Mouse (Mus musculus) intestine, embryonic 15.5 days (tissue): ENCODE measurements around the gene Trat1. TPM values are rescaled to one million over a fixed set of nuclear protein-coding genes. Genes with fewer than 3 reads are reported as not detected.

Experiments used
- ATAC-seq: fragments of 200-750 bp; cut with Nextera tagmentation; 2 replicates; pipeline ENCODE4 v1.8.0; 2017; ENCODE audit warnings: moderate TSS enrichment, moderate library complexity
- H3K27ac ChIP-seq: fragments of 300-500 bp; sonication (generic); 2 replicates; pipeline ENCODE4 v1.5.1; 2015; ENCODE audit warnings: mild to moderate bottlenecking, inconsistent platforms
- H3K27me3 ChIP-seq: fragments of 300-500 bp; sonication (generic); replicated peaks from 2 replicates; pipeline ENCODE4 v1.6.1; 2015; ENCODE audit warnings: inconsistent platforms
- H3K36me3 ChIP-seq: fragments of 300-500 bp; sonication (generic); 2 replicates; pipeline ENCODE4 v1.6.1; 2015; ENCODE audit warnings: inconsistent platforms
- H3K4me1 ChIP-seq: fragments of 300-500 bp; sonication (generic); replicated peaks from 2 replicates; pipeline ENCODE4 v1.6.1; 2015; ENCODE audit warnings: inconsistent platforms
- H3K4me2 ChIP-seq: fragments of 300-500 bp; sonication (generic); replicated peaks from 2 replicates; pipeline ENCODE4 v1.6.1; 2015; ENCODE audit warnings: mild to moderate bottlenecking, inconsistent platforms
- H3K4me3 ChIP-seq: fragments of 300-500 bp; sonication (generic); replicated peaks from 2 replicates; pipeline ENCODE4 v1.5.1; 2015; ENCODE audit warnings: inconsistent platforms
- H3K9ac ChIP-seq: fragments of 300-500 bp; sonication (generic); 2 replicates; pipeline ENCODE4 v1.6.1; 2015; ENCODE audit warnings: inconsistent platforms
- H3K9me3 ChIP-seq: fragments of 300-500 bp; sonication (generic); 2 replicates; pipeline ENCODE4 v1.6.1; 2016; ENCODE audit warnings: inconsistent platforms
- WGBS: fragments of 180-500 bp; shearing (Covaris S2); methylation state at CpG from one replicate; pipeline ENCODE4 v1.1.7; 2015; 5-methylcytosine and 5-hydroxymethylcytosine counted together
- polyA plus RNA-seq: library from polyadenylated mRNA; unstranded; fragments of >200 nt; fragmentation: Nextera tagmentation; extraction: Ambion mirVana; gene quantifications from 2 replicates; pipeline ENCODE4 v1.2.1, GENCODE M21; 2015

The Trat1 gene
- polyA plus RNA-seq, 1 experiment from 2014 or later = 0.08 TPM

GRCm38 (mm10) chr16:48769183-48769582 is 2.6 kb downstream of the Trat1 start:
- ATAC-seq = no peak
- 94% methylated on average over 3 of the region's 3 CpGs for WGBS
- no peaks in the 10 kb centered on the region for H3K9me3 ChIP-seq
- no peaks in the 10 kb centered on the region for H3K36me3 ChIP-seq
- no peak overlapping the region for H3K4me3 ChIP-seq
- no peak overlapping the region for H3K27ac ChIP-seq
- H3K4me1 ChIP-seq = no peaks in the 10 kb centered on the region
- H3K27me3 ChIP-seq = no peaks in the 10 kb centered on the region
- H3K4me2 ChIP-seq = no peak overlapping the region
- no peak overlapping the region for H3K9ac ChIP-seq

- Histone ChIP-seq H3K27me3 (no peaks in the 10 kb centered on the region), H3K9ac (no peak overlapping the region), H3K4me1 (no peaks in the 10 kb centered on the region), H3K4me3 (no peak overlapping the region), H3K9me3 (no peaks in the 10 kb centered on the region), H3K36me3 (no peaks in the 10 kb centered on the region), H3K27ac (no peak overlapping the region), H3K4me2 (no peak overlapping the region)
- WGBS = 81% methylated on average over 17 of the region's 17 CpGs
- no peak for ATAC-seq
Measured at GRCm38 (mm10) chr16:48760643-48761481, 11.0 kb downstream of the Trat1 start.

- H3K9me3 ChIP-seq = no peaks in the 10 kb centered on the region
- no peaks in the 10 kb centered on the region for H3K27me3 ChIP-seq
- no peak for ATAC-seq
- no peaks in the 10 kb centered on the region for H3K4me1 ChIP-seq
- H3K27ac ChIP-seq = no peak overlapping the region
- no peak overlapping the region; the same call in 1 of the 2 replicates for H3K4me3 ChIP-seq
- WGBS = 16% methylated on average over 26 of the region's 26 CpGs
- H3K36me3 ChIP-seq = no peaks in the 10 kb centered on the region
- peak overlapping the region; percentile 45 for H3K4me2 ChIP-seq
- H3K9ac ChIP-seq = no peak overlapping the region
Measured at GRCm38 (mm10) chr16:48750145-48750827, 21.5 kb downstream of the Trat1 start.

GRCm38 (mm10) chr16:48745418-48745817 is 26.4 kb downstream of the Trat1 start:
- no peaks in the 10 kb centered on the region for H3K4me1 ChIP-seq
- no peaks in the 10 kb centered on the region for H3K9me3 ChIP-seq
- H3K27me3 ChIP-seq = no peaks in the 10 kb centered on the region
- no peaks in the 10 kb centered on the region for H3K36me3 ChIP-seq
- no peak for ATAC-seq
- no peak overlapping the region for H3K27ac ChIP-seq
- no peak overlapping the region for H3K9ac ChIP-seq
- no peak overlapping the region for H3K4me3 ChIP-seq
- no peak overlapping the region for H3K4me2 ChIP-seq
- WGBS = 69% methylated on average over 2 of the region's 2 CpGs

- Histone ChIP-seq H3K36me3 (no peaks in the 10 kb centered on the region), H3K4me3 (no peak overlapping the region), H3K4me2 (no peak overlapping the region), H3K27ac (no peak overlapping the region), H3K27me3 (no peaks in the 10 kb centered on the region), H3K4me1 (no peaks in the 10 kb centered on the region), H3K9me3 (no peaks in the 10 kb centered on the region), H3K9ac (no peak overlapping the region)
- ATAC-seq = no peak
- 83% methylated on average over 2 of the region's 2 CpGs for WGBS
Measured at GRCm38 (mm10) chr16:48745011-48745410, 26.8 kb downstream of the Trat1 start.

GRCm38 (mm10) chr16:48741549-48741948 is 30.3 kb downstream of the Trat1 start:
- 42% methylated on average over 3 of the region's 3 CpGs for WGBS
- no peak for ATAC-seq
- no peak overlapping the region for H3K4me3 ChIP-seq
- H3K27ac ChIP-seq = no peak overlapping the region
- no peaks in the 10 kb centered on the region for H3K4me1 ChIP-seq
- no peaks in the 10 kb centered on the region for H3K9me3 ChIP-seq
- no peak overlapping the region for H3K4me2 ChIP-seq
- H3K27me3 ChIP-seq = no peaks in the 10 kb centered on the region
- no peaks in the 10 kb centered on the region for H3K36me3 ChIP-seq
- no peak overlapping the region for H3K9ac ChIP-seq

DNA sequence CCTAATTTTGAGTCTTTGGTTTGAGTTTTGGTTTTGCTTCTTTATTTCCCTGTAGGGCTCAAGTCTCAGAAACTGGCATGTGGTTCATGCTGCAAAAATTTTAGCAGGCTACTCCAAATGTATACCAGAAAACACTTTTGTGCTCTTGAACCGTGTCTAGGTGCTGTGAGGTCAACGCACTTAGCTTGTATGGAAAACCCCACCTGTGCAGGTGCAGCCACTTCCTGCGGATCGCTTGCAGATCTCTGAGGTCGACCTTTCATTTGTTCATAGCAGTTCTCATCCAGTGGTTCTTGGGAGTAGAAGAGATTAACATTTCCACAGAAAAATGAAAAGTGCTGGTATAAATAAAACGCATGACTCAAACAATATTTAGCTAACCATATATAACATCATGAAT is 31.8 kb downstream of the Trat1 start:
- Histone ChIP-seq H3K9ac (no peak overlapping the region), H3K4me3 (no peak overlapping the region), H3K36me3 (no peaks in the 10 kb centered on the region), H3K4me1 (no peaks in the 10 kb centered on the region), H3K27me3 (no peaks in the 10 kb centered on the region), H3K9me3 (no peaks in the 10 kb centered on the region), H3K4me2 (no peak overlapping the region), H3K27ac (no peak overlapping the region)
- 85% methylated on average over 6 of the region's 6 CpGs for WGBS
- ATAC-seq = no peak

GRCm38 (mm10) chr16:48738429-48738828 is 33.4 kb downstream of the Trat1 start:
- H3K27me3 ChIP-seq = no peaks in the 10 kb centered on the region
- WGBS = 90% methylated on average over 2 of the region's 2 CpGs

GRCm38 (mm10) chr16:48736890-48737289 is 34.9 kb downstream of the Trat1 start:
- H3K4me1 ChIP-seq = no peaks in the 10 kb centered on the region
- no peak overlapping the region for H3K4me2 ChIP-seq
- H3K4me3 ChIP-seq = no peak overlapping the region
- WGBS = 83% methylated on average over 3 of the region's 3 CpGs
- no peak for ATAC-seq
- no peaks in the 10 kb centered on the region for H3K9me3 ChIP-seq
- no peak overlapping the region for H3K9ac ChIP-seq
- H3K27ac ChIP-seq = no peak overlapping the region
- no peaks in the 10 kb centered on the region for H3K36me3 ChIP-seq
- H3K27me3 ChIP-seq = no peaks in the 10 kb centered on the region

More at GRCm38 (mm10) chr16:48738429-48738828, 33.4 kb downstream of the Trat1 start:
- H3K4me1 ChIP-seq = no peaks in the 10 kb centered on the region
- H3K9ac ChIP-seq = no peak overlapping the region
- no peak overlapping the region for H3K4me3 ChIP-seq
- H3K27ac ChIP-seq = no peak overlapping the region
- ATAC-seq = no peak
- H3K9me3 ChIP-seq = no peaks in the 10 kb centered on the region
- H3K4me2 ChIP-seq = no peak overlapping the region
- no peaks in the 10 kb centered on the region for H3K36me3 ChIP-seq

DNA sequence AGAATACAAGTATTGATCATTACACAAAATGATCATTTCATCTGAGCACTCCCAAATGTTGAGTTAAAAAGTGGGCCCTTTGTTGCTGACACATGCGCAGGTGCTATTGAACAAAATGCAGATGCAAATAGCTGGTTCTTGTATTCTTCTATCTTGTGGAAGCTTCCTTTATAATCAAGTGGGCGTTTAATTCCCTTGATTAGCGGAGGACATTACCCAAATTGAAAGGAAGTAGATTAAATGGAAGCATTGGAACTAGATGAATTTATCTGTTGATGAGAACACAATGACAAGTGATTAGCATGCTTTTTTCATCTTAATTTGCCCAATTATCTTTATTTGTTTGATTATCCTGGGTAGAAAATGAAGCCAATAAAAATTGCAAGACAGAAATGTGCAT is 51.6 kb downstream of the Trat1 start:
- no peak overlapping the region for H3K9ac ChIP-seq
- no peak for ATAC-seq
- 95% methylated on average over 3 of the region's 3 CpGs for WGBS

GRCm38 (mm10) chr16:48719679-48720078 is 52.1 kb downstream of the Trat1 start:
- Histone ChIP-seq H3K4me1 (no peaks in the 10 kb centered on the region), H3K27ac (no peak overlapping the region), H3K27me3 (no peaks in the 10 kb centered on the region), H3K9me3 (no peaks in the 10 kb centered on the region), H3K9ac (no peak overlapping the region), H3K4me2 (no peak overlapping the region), H3K4me3 (no peak overlapping the region), H3K36me3 (no peaks in the 10 kb centered on the region)
- 65% methylated on average over 3 of the region's 3 CpGs for WGBS
- ATAC-seq = no peak

More for the DNA sequence above, 51.6 kb downstream of the Trat1 start:
- Histone ChIP-seq H3K4me2 (no peak overlapping the region), H3K9me3 (no peaks in the 10 kb centered on the region), H3K4me1 (no peaks in the 10 kb centered on the region), H3K27me3 (no peaks in the 10 kb centered on the region), H3K4me3 (no peak overlapping the region), H3K27ac (no peak overlapping the region), H3K36me3 (no peaks in the 10 kb centered on the region)

GRCm38 (mm10) chr16:48716343-48716742 is 55.5 kb downstream of the Trat1 start:
- H3K4me1 ChIP-seq = no peaks in the 10 kb centered on the region
- no peak overlapping the region for H3K4me2 ChIP-seq
- H3K9ac ChIP-seq = no peak overlapping the region
- no peaks in the 10 kb centered on the region for H3K36me3 ChIP-seq
- no peak for ATAC-seq
- no peaks in the 10 kb centered on the region for H3K27me3 ChIP-seq
- no peak overlapping the region for H3K4me3 ChIP-seq
- H3K9me3 ChIP-seq = no peaks in the 10 kb centered on the region
- no peak overlapping the region for H3K27ac ChIP-seq

DNA sequence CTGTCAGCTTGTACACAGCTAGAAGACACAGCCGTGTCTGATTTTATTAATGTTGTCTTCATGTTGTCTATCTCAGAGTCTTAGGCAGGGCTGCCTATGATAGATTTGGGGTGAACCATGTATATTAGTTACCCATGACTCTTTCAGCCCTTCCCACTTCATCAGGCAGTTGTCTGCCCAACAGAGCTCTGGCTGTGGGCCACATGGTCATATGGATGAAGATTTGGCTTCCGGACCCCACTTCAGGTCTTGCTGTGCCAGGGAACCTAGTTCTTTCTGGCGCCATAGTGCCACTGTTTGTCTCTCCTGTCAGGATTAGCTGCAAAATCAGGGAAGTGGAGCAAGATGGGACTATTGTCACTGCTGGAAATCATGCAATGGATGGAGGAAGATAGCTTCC is 69.9 kb downstream of the Trat1 start:
- no peaks in the 10 kb centered on the region for H3K27me3 ChIP-seq
- no peak overlapping the region for H3K4me2 ChIP-seq
- 85% methylated on average over 3 of the region's 3 CpGs for WGBS
- H3K4me1 ChIP-seq = no peaks in the 10 kb centered on the region
- no peaks in the 10 kb centered on the region for H3K9me3 ChIP-seq
- no peak overlapping the region for H3K27ac ChIP-seq
- no peak for ATAC-seq
- no peaks in the 10 kb centered on the region for H3K36me3 ChIP-seq
- no peak overlapping the region for H3K4me3 ChIP-seq
- no peak overlapping the region for H3K9ac ChIP-seq
